Mouse (Mus musculus): Measurements from ENCODE around the gene Shroom3.

The Shroom3 gene

GRCm38 (mm10) chr5:92905594-92906008 is 222.4 kb downstream of the Shroom3 start:
- CTCF ChIA-PET: interaction anchor here in 3 of 4 experiments (0.6 to 1.5 kb wide), 5 partner anchors 16 to 178 kb away, joined by 3 to 5 read pairs (median 3); no protein-coding TSS in a partner anchor
- POLR2A ChIA-PET: interaction anchor here in 3 of 4 experiments (0.7 to 2.9 kb wide), 19 partner anchors 8 to 151 kb away, joined by 3 to 15 read pairs (median 3); no protein-coding TSS in a partner anchor

GRCm38 (mm10) chr5:92908227-92908626 is 225.0 kb downstream of the Shroom3 start:
- POLR2A ChIA-PET: interaction anchor here in 2 of 4 experiments (0.7 to 4.4 kb wide), 7 partner anchors 9 to 245 kb away, joined by 4 to 23 read pairs (median 5); no protein-coding TSS in a partner anchor
- CTCF ChIA-PET: interaction anchor here in 1 of 4 experiments (1.1 to 1.9 kb wide), 2 partner anchors 13 to 16 kb away, joined by 4 to 5 read pairs; no protein-coding TSS in a partner anchor

GRCm38 (mm10) chr5:92910838-92911237 is 227.6 kb downstream of the Shroom3 start:
- ChIA-PET CTCF (interaction anchor here in 1 of 4 experiments (1.7 kb wide), 1 partner anchor 182 kb away, joined by 5 read pairs; no protein-coding TSS in a partner anchor), POLR2A (interaction anchor here in 3 of 4 experiments (0.5 to 4.4 kb wide), 14 partner anchors 11 to 195 kb away, joined by 3 to 23 read pairs (median 4); no protein-coding TSS in a partner anchor)

GRCm38 (mm10) chr5:92915421-92915820 is 232.2 kb downstream of the Shroom3 start:
- CTCF ChIA-PET: no interaction called here
- POLR2A ChIA-PET: interaction anchor here in 3 of 4 experiments (0.6 to 2.6 kb wide), 6 partner anchors 8 to 816 kb away, joined by 3 to 13 read pairs (median 4); no protein-coding TSS in a partner anchor

GRCm38 (mm10) chr5:92917755-92918154 is 234.5 kb downstream of the Shroom3 start:
- ChIA-PET CTCF (no interaction called here), POLR2A (interaction anchor here in 2 of 4 experiments (0.6 to 2.5 kb wide), 7 partner anchors 7 to 72 kb away, joined by 3 to 13 read pairs (median 4); no protein-coding TSS in a partner anchor)

GRCm38 (mm10) chr5:92918170-92918569 is 234.9 kb downstream of the Shroom3 start:
- POLR2A ChIA-PET: interaction anchor here in 3 of 4 experiments (0.6 to 2.2 kb wide), 9 partner anchors 10 to 242 kb away, joined by 3 to 7 read pairs (median 3); no protein-coding TSS in a partner anchor
- CTCF ChIA-PET: interaction anchor here in 1 of 4 experiments (1.3 kb wide), 1 partner anchor 24 kb away, joined by 4 read pairs; no protein-coding TSS in a partner anchor

- CTCF ChIA-PET: interaction anchor here in 2 of 4 experiments (1.2 to 1.3 kb wide), 2 partner anchors 24 to 191 kb away, joined by 3 to 4 read pairs; no protein-coding TSS in a partner anchor
- POLR2A ChIA-PET: interaction anchor here (0.6 to 2.2 kb wide), 12 partner anchors 9 to 241 kb away, joined by 3 to 7 read pairs (median 3); no protein-coding TSS in a partner anchor
Measured at GRCm38 (mm10) chr5:92918866-92919265, 235.6 kb downstream of the Shroom3 start.

- CTCF ChIA-PET: interaction anchor here in 3 of 4 experiments (0.7 to 1.3 kb wide), 3 partner anchors 23 to 849 kb away, joined by 3 to 4 read pairs (median 3); no protein-coding TSS in a partner anchor
Measured at GRCm38 (mm10) chr5:92919390-92919789, 236.2 kb downstream of the Shroom3 start.

GRCm38 (mm10) chr5:92920984-92921383 is 237.7 kb downstream of the Shroom3 start:
- ChIA-PET POLR2A (interaction anchor here in 2 of 4 experiments (0.8 to 5.7 kb wide), 6 partner anchors 11 to 193 kb away, joined by 3 to 38 read pairs (median 4); no protein-coding TSS in a partner anchor), CTCF (interaction anchor here (0.8 to 1.7 kb wide), 16 partner anchors 9 to 195 kb away, joined by 3 to 19 read pairs (median 4); no protein-coding TSS in a partner anchor)

More at GRCm38 (mm10) chr5:92919390-92919789, 236.2 kb downstream of the Shroom3 start:
- POLR2A ChIA-PET: interaction anchor here in 3 of 4 experiments (0.6 to 2.2 kb wide), 8 partner anchors 8 to 123 kb away, joined by 3 to 7 read pairs (median 4); no protein-coding TSS in a partner anchor

GRCm38 (mm10) chr5:92921728-92922127 is 238.5 kb downstream of the Shroom3 start:
- ChIA-PET CTCF (interaction anchor here (0.7 to 1.7 kb wide), 28 partner anchors 10 to 196 kb away, joined by 3 to 19 read pairs (median 4); no protein-coding TSS in a partner anchor), POLR2A (interaction anchor here in 2 of 4 experiments (0.8 to 5.7 kb wide), 17 partner anchors 11 to 613 kb away, joined by 3 to 38 read pairs (median 3); no protein-coding TSS in a partner anchor)

GRCm38 (mm10) chr5:92922981-92923380 is 239.7 kb downstream of the Shroom3 start:
- ChIA-PET CTCF (interaction anchor here in 2 of 4 experiments (0.6 to 1.2 kb wide), 2 partner anchors 11 to 440 kb away, joined by 3 to 4 read pairs; no protein-coding TSS in a partner anchor), POLR2A (interaction anchor here (0.6 to 5.7 kb wide), 15 partner anchors 9 to 319 kb away, joined by 3 to 38 read pairs (median 4); no protein-coding TSS in a partner anchor)

- ChIA-PET CTCF (interaction anchor here in 3 of 4 experiments (0.5 to 2.4 kb wide), 10 partner anchors 11 to 197 kb away, joined by 3 to 13 read pairs (median 5); no protein-coding TSS in a partner anchor), POLR2A (interaction anchor here (0.6 to 5.7 kb wide), 99 partner anchors 8 to 842 kb away, joined by 3 to 40 read pairs (median 4); partner anchors contain the start of genes Ccdc158 (in 2 of the 4) and G3bp2 (in 1 of the 4))
Measured at GRCm38 (mm10) chr5:92924851-92925477, 241.7 kb downstream of the Shroom3 start.

- CTCF ChIA-PET: interaction anchor here (0.5 to 1.0 kb wide), 4 partner anchors 26 to 199 kb away, joined by 3 to 5 read pairs (median 4); no protein-coding TSS in a partner anchor
- POLR2A ChIA-PET: interaction anchor here in 2 of 4 experiments (0.6 to 2.1 kb wide), 17 partner anchors 8 to 570 kb away, joined by 3 to 15 read pairs (median 4); no protein-coding TSS in a partner anchor
Measured at GRCm38 (mm10) chr5:92927667-92928066, 244.4 kb downstream of the Shroom3 start.

GRCm38 (mm10) chr5:92930557-92930956 is 247.3 kb downstream of the Shroom3 start:
- ChIA-PET POLR2A (interaction anchor here in 3 of 4 experiments (0.7 to 1.9 kb wide), 7 partner anchors 8 to 197 kb away, joined by 3 to 13 read pairs (median 5); no protein-coding TSS in a partner anchor), CTCF (interaction anchor here in 1 of 4 experiments (1.2 kb wide), 1 partner anchor 9 kb away, joined by 4 read pairs; no protein-coding TSS in a partner anchor)

- POLR2A ChIA-PET: interaction anchor here in 2 of 4 experiments (0.9 to 1.9 kb wide), 7 partner anchors 8 to 31 kb away, joined by 3 to 6 read pairs (median 5); no protein-coding TSS in a partner anchor
- CTCF ChIA-PET: interaction anchor here in 1 of 4 experiments (1.2 kb wide), 1 partner anchor 10 kb away, joined by 4 read pairs; no protein-coding TSS in a partner anchor
Measured at GRCm38 (mm10) chr5:92931298-92931697, 248.1 kb downstream of the Shroom3 start.

GRCm38 (mm10) chr5:92933010-92933409 is 249.8 kb downstream of the Shroom3 start:
- CTCF ChIA-PET: no interaction called here
- POLR2A ChIA-PET: interaction anchor here (0.8 to 3.4 kb wide), 6 partner anchors 8 to 15 kb away, joined by 3 to 33 read pairs (median 4); no protein-coding TSS in a partner anchor

- POLR2A ChIA-PET: interaction anchor here in 3 of 4 experiments (0.6 to 3.4 kb wide), 8 partner anchors 9 to 178 kb away, joined by 3 to 33 read pairs (median 4); no protein-coding TSS in a partner anchor
- CTCF ChIA-PET: interaction anchor here in 1 of 4 experiments (1.4 kb wide), 1 partner anchor 10 kb away, joined by 3 read pairs; no protein-coding TSS in a partner anchor
Measured at GRCm38 (mm10) chr5:92933599-92934217, 250.5 kb downstream of the Shroom3 start.
